Mouse (Mus musculus): ENCODE measurements around the gene Hoxb13. TPM values are rescaled to one million over a fixed set of nuclear protein-coding genes. Genes with fewer than 3 reads are reported as not detected.

The Hoxb13 gene
- total and polyA plus RNA-seq, 2 experiments from 2014 or later: not detected

- no peak for ATAC-seq (ENCODE audit: insufficient read depth, low read depth)
- H3K27me3 ChIP-seq (ENCODE audit: control insufficient read depth, insufficient read depth, low read length): peaks cover 99% of the 10 kb centered on the region
Observed at GRCm38 (mm10) chr11:96169016-96169415, 25.1 kb upstream of the Hoxb13 start.

GRCm38 (mm10) chr11:96170711-96171379, 23.3 kb upstream of the Hoxb13 start:
- no peak for ATAC-seq (ENCODE audit: insufficient read depth, low read depth)
- H3K27ac ChIP-seq (ENCODE audit: low read depth): no peak overlapping the region
- DNase-seq (ENCODE audit: low spot score): no peak
- H3K9me3 ChIP-seq (replicated peaks; ENCODE audit: control insufficient read depth, low read length): no peaks in the 10 kb centered on the region
- no peaks in the 10 kb centered on the region for H3K36me3 ChIP-seq (replicated peaks; ENCODE audit: control insufficient read depth, insufficient read depth, low read length)
- TF ChIP-seq CTCF (IDR thresholded peaks at IDR 0.05; ENCODE audit: low read depth) (no peak), EP300 (IDR thresholded peaks at IDR 0.05; ENCODE audit: low read depth) (no peak)
- no peak overlapping the region for H3K4me2 ChIP-seq (ENCODE audit: low read depth, low read length)
- no peak overlapping the region for H3K9ac ChIP-seq (replicated peaks; ENCODE audit: low read depth, low read length)
- WGBS: 2% methylated on average over 20 of the region's 20 CpGs
- H3K4me3 ChIP-seq (ENCODE audit: low read depth, low read length): no peak overlapping the region; the same call in 1 of the 2 replicates
- peaks cover 100% of the 10 kb centered on the region for H3K27me3 ChIP-seq (ENCODE audit: control insufficient read depth, insufficient read depth, low read length)
- no peaks in the 10 kb centered on the region for H3K4me1 ChIP-seq (ENCODE audit: control insufficient read depth, insufficient read depth)

More at GRCm38 (mm10) chr11:96169016-96169415, 25.1 kb upstream of the Hoxb13 start:
- no peaks in the 10 kb centered on the region for H3K36me3 ChIP-seq (replicated peaks; ENCODE audit: control insufficient read depth, insufficient read depth, low read length)
- no peaks in the 10 kb centered on the region for H3K9me3 ChIP-seq (replicated peaks; ENCODE audit: control insufficient read depth, low read length)
- no peak overlapping the region for H3K9ac ChIP-seq (replicated peaks; ENCODE audit: low read depth, low read length)
- DNase-seq (ENCODE audit: low spot score): no peak
- WGBS: 11% methylated on average over 7 of the region's 7 CpGs
- no peak overlapping the region for H3K27ac ChIP-seq (ENCODE audit: low read depth)
- TF ChIP-seq CTCF (IDR thresholded peaks at IDR 0.05; ENCODE audit: low read depth) (no peak), EP300 (IDR thresholded peaks at IDR 0.05; ENCODE audit: low read depth) (no peak)
- H3K4me2 ChIP-seq (ENCODE audit: low read depth, low read length): no peak overlapping the region
- H3K4me1 ChIP-seq (ENCODE audit: control insufficient read depth, insufficient read depth): no peaks in the 10 kb centered on the region
- H3K4me3 ChIP-seq (ENCODE audit: low read depth, low read length): no peak overlapping the region

- H3K27ac ChIP-seq (ENCODE audit: low read depth): no peak overlapping the region
- ATAC-seq (ENCODE audit: insufficient read depth, low read depth) (no peak), DNase-seq (ENCODE audit: low spot score) (no peak)
- H3K36me3 ChIP-seq (replicated peaks; ENCODE audit: control insufficient read depth, insufficient read depth, low read length): no peaks in the 10 kb centered on the region
- TF ChIP-seq EP300 (IDR thresholded peaks at IDR 0.05; ENCODE audit: low read depth) (no peak), CTCF (IDR thresholded peaks at IDR 0.05; ENCODE audit: low read depth) (no peak)
- H3K4me2 ChIP-seq (ENCODE audit: low read depth, low read length): no peak overlapping the region
- WGBS: 8% methylated on average over 3 of the region's 3 CpGs
- H3K27me3 ChIP-seq (ENCODE audit: control insufficient read depth, insufficient read depth, low read length): peaks cover 100% of the 10 kb centered on the region
- H3K4me3 ChIP-seq (ENCODE audit: low read depth, low read length): no peak overlapping the region
- no peaks in the 10 kb centered on the region for H3K9me3 ChIP-seq (replicated peaks; ENCODE audit: control insufficient read depth, low read length)
- no peaks in the 10 kb centered on the region for H3K4me1 ChIP-seq (ENCODE audit: control insufficient read depth, insufficient read depth)
- no peak overlapping the region for H3K9ac ChIP-seq (replicated peaks; ENCODE audit: low read depth, low read length)
Observed at GRCm38 (mm10) chr11:96171601-96172000, 22.5 kb upstream of the Hoxb13 start.

GRCm38 (mm10) chr11:96172511-96173287, 21.4 kb upstream of the Hoxb13 start:
- Histone ChIP-seq H3K9ac (replicated peaks; ENCODE audit: low read depth, low read length) (no peak overlapping the region), H3K9me3 (replicated peaks; ENCODE audit: control insufficient read depth, low read length) (no peaks in the 10 kb centered on the region), H3K4me1 (ENCODE audit: control insufficient read depth, insufficient read depth) (no peaks in the 10 kb centered on the region), H3K27me3 (ENCODE audit: control insufficient read depth, insufficient read depth, low read length) (peaks cover 100% of the 10 kb centered on the region), H3K4me2 (ENCODE audit: low read depth, low read length) (no peak overlapping the region), H3K27ac (ENCODE audit: low read depth) (no peak overlapping the region), H3K36me3 (replicated peaks; ENCODE audit: control insufficient read depth, insufficient read depth, low read length) (no peaks in the 10 kb centered on the region), H3K4me3 (ENCODE audit: low read depth, low read length) (no peak overlapping the region)
- WGBS: 2% methylated on average over 25 of the region's 25 CpGs
- DNase-seq (ENCODE audit: low spot score) (no peak), ATAC-seq (ENCODE audit: insufficient read depth, low read depth) (no peak)
- TF ChIP-seq EP300 (IDR thresholded peaks at IDR 0.05; ENCODE audit: low read depth) (no peak), CTCF (IDR thresholded peaks at IDR 0.05; ENCODE audit: low read depth) (no peak)

- DNase-seq (ENCODE audit: low spot score): no peak
- Histone ChIP-seq H3K9me3 (replicated peaks; ENCODE audit: control insufficient read depth, low read length) (no peaks in the 10 kb centered on the region), H3K9ac (replicated peaks; ENCODE audit: low read depth, low read length) (no peak overlapping the region), H3K4me3 (ENCODE audit: low read depth, low read length) (no peak overlapping the region), H3K4me1 (ENCODE audit: control insufficient read depth, insufficient read depth) (no peaks in the 10 kb centered on the region), H3K27ac (ENCODE audit: low read depth) (no peak overlapping the region), H3K4me2 (ENCODE audit: low read depth, low read length) (no peak overlapping the region), H3K27me3 (ENCODE audit: control insufficient read depth, insufficient read depth, low read length) (peaks cover 100% of the 10 kb centered on the region), H3K36me3 (replicated peaks; ENCODE audit: control insufficient read depth, insufficient read depth, low read length) (no peaks in the 10 kb centered on the region)
- 2% methylated on average over 16 of the region's 16 CpGs for WGBS
- no peak for ATAC-seq (ENCODE audit: insufficient read depth, low read depth)
- TF ChIP-seq CTCF (IDR thresholded peaks at IDR 0.05; ENCODE audit: low read depth): no peak
- no peak for TF ChIP-seq EP300 (IDR thresholded peaks at IDR 0.05; ENCODE audit: low read depth)
Observed at GRCm38 (mm10) chr11:96173288-96173840, 20.8 kb upstream of the Hoxb13 start.
